Mouse (Mus musculus): ENCODE data around the gene Nedd9.

DNA sequence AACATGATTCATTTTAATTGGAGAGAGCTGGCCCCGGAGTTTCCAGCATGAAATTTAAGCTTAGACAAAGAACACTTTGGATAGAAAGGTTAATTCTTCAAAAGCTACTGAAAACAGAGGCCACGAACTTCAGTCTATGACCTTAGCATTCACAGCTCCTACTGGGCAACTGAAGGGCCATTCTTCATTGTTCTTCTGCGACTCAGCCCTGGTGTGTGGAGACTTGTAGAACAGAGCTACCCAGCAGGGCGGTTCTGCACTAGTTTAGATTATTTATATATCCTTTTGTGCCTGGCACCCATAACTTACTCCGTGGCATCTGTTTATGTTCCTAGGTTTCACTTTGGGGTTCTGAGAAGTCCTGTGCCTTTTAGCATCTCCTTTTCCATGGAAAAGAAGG is 193.6 kb downstream of the Nedd9 start:
- TF ChIP-seq GATA1 (IDR thresholded peaks at IDR 0.05; ENCODE audit: borderline replicate concordance, low read length) (no peak), FLI1 (IDR thresholded peaks at IDR 0.05; ENCODE audit: low read length) (no peak)

Data from megakaryocyte, embryonic 14.5 days (primary cell).